Mouse (Mus musculus): ENCODE data around the gene Nckap5.

Gene Nckap5

DNA sequence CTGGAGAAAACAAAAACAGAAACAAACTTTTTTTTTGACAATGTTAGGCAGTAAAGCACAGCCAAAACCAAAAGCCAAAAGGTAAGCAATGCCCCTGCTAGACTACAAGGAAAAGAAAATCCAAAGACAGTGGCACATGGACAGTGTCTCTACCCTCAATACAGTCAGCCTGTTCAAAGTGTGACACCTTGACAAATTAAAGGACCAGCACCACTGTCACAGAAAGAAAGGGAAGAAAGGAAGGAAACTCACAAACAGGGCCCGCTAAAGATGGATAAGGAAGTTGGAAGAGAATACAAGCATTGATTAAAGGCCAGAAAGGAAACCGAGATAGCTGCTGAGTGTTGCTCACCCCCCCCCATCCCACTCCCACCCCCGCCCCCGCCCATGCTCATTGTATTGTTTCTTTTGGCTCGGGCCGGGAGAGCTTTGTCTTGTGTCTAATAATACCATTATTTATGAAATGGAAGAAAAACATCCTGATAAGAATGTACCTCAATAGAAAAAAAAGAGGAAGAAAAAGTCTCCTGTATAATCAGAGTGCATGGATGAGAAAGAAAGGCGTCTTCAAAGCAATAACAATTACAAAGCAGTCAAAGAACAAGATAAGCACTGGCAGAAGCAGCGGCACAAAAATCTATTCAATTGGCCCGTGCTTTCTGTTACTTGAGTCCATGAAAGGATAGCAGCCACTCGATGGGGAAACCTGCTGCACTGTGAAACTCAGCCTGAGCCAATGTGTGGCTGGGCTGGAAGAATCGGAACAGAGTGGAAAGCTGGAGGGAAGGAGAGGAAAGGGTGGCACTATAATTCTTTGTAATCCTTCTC is 368.9 kb downstream of the Nckap5 start:
- no peak for TF ChIP-seq GATA4 (IDR thresholded peaks at IDR 0.05; ENCODE audit: insufficient replicate concordance, low read length)

DNA sequence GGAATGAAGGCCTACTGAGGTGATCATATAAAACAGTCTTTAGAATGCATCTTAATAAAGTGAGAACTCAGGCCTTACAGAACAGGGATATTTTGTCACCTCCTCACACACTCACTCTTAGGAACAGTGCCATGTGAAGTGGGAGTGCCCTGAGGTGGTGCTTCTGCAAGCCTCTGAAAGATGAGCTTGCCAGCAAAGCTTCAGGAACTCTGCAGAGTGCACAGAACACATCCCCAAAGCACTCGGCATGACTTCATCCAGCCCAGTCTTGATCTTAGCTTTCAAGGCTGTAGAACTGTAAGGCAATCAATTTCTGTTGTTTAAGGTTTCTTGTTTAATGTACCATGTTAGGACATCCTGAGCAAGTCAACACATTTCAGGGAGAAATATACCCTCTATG is 372.9 kb downstream of the Nckap5 start:
- no peak for TF ChIP-seq GATA4 (IDR thresholded peaks at IDR 0.05; ENCODE audit: insufficient replicate concordance, low read length)

DNA sequence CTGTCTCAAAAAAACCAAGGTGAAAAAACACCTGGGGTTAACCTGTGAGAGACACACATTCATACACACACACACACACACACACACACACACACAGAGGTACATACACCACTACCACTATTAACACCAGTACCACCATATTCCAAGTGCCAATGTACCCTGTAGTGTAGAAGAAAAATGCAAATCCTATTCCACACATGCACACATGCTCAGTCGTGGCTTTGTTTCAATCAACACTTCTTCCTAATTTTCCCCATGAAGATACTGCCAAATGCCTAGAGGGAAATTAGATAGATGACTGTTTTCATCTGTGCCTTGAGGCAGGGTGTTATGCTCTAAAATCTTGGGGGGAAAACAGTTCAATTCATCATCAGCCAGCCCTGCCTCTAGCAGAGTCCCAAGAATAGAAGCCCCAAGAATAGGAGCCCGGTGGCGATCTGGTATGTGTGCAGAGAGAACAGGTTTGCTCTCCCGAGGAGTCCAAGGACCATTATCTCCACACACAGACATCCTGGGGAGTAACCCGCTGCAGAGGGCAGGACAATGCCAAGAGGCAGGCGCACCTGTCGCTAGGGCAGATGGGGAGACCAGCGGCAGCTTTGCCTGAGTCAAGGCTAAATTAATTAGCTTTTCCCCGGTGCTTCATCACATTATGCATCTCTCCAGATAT is 376.0 kb downstream of the Nckap5 start:
- no peak for TF ChIP-seq GATA4 (IDR thresholded peaks at IDR 0.05; ENCODE audit: insufficient replicate concordance, low read length)

DNA sequence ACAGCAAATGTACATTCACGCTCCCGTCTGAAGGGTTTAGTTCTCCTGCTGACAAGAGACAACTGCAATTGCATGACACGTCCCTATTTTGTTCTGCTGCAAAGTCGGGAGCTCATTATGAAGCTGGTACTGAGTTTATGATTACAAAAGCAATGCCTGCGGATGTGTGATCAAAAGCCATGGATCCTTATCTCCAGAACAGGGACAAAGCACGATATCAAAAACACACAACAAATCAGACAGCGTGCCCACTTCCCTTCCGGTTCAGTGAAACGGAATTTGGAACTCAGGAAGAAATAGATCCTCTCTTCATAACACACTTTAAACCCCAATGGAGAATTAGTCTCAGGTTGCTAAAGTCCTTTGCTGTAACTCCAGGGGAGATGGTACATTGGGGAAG is 379.1 kb downstream of the Nckap5 start:
- no peak for TF ChIP-seq GATA4 (IDR thresholded peaks at IDR 0.05; ENCODE audit: insufficient replicate concordance, low read length)

DNA sequence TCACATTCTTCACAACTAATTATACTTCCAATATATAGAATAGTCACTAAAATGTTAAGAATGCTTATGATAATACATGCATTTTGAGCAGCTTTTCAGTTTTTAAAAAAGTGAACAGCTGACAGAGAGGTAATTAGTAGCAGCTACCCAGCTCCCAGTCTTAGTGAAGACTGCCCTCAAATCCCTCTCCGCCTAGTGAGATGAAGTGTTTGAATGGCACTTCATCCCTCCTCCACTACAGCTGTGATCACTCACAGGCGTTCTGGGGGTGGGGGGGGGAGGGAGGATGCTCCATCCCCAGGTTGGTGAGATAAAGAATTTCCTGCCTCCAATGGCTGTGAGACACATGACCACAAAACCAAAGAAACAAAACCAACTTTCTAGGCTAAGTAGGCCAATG is 381.2 kb downstream of the Nckap5 start:
- TF ChIP-seq GATA4 (IDR thresholded peaks at IDR 0.05; ENCODE audit: insufficient replicate concordance, low read length) = no peak

DNA sequence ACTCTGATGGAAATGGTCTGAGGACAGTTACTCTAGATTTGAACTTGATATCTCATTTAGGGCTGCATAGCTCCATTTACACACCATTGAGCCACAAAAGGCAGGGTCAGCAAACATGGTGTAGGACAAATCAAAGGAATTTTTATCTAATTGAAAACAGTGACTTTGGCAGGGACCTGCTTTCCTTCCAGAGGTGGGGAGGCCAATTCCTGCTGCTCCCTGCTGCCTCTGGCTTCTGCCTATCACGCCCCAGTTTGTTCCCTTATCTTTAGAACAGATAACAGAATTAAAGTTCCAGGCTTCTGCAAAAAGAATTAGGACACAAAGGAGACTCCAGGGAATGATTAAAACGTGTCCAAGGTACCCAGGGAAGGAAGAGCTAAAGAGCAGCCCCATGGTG is 386.7 kb downstream of the Nckap5 start:
- TF ChIP-seq GATA4 (IDR thresholded peaks at IDR 0.05; ENCODE audit: insufficient replicate concordance, low read length) = no peak

DNA sequence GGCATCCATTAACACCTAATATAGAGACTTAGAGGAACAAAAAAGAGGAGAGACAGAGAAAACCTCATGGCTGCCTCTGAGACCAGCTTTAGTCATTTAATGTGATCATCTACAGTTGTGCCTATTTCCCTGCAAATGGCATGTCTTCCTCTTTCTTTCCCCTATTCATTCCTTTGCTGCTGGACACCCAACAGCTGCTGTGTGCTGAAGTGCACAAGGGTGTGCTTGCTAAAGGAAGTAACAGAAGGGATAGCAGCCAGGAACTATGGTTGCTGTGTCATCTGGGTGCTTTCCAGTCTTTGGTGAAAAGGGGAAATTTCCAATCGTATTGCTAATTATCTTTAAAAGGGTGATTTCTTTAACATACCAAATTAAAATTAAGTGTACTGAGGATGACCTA is 387.9 kb downstream of the Nckap5 start:
- TF ChIP-seq GATA4 (IDR thresholded peaks at IDR 0.05; ENCODE audit: insufficient replicate concordance, low read length) = no peak

DNA sequence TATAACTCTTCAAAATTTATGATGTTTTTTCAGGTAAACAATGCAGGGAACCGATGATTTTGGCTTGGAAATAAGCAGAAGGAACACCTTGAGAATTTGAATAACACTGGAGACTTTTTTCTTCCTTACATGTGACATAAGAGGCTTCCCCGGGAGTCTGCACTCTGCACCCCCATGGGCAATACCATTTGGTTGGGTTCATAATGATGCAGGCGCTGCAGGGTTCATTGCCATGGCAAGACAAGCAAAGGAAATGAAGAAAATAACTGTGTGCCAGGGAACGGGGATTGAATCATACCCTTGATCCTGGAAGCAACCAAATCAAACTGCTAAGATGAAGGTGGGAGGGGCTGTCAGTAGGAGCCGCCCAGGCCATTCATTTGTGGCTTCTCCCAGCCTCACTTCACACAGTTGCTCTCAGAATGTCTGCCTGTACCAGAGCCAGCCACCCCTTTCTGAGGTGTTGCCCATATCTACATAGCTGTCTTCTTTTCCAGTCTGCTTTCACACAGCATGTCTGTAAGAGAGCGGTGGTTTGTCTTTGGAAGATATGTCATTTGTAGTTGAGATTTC is 392.5 kb downstream of the Nckap5 start:
- no peak for TF ChIP-seq GATA4 (IDR thresholded peaks at IDR 0.05; ENCODE audit: insufficient replicate concordance, low read length)

DNA sequence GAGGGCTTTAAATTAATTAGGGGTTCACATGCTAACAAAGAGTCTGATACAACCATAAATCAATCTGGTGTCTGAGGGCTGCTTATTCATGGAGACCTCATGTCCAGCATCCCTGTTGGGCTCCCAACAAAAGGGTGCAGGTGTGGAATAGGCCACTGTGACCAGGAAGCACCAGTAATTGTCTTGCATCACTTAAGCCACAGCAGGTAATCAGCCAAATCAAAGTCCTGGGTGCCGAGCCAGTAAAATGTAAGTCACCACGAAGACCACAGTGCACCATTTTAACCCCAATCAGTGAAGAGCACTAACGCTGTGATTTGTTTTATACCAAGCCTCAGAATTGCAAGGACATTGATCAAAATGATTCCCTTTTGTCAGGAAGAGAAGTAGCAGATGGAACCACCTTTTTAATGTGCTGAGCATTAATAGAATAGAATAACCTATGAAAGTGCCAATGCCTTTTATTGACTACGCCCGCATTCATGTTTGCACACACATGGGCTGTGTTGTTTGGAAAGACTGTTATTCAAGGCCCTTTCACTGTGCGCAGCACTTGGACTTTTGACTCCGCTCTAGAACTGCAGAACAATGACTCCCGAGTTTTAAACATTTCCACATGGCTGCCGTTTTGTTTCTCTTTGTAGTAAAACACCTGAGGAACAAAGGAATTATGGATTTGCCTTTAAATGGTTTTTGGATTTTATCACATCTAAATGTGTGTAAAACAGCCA is 393.5 kb downstream of the Nckap5 start:
- TF ChIP-seq GATA4 (IDR thresholded peaks at IDR 0.05; ENCODE audit: insufficient replicate concordance, low read length) = no peak

DNA sequence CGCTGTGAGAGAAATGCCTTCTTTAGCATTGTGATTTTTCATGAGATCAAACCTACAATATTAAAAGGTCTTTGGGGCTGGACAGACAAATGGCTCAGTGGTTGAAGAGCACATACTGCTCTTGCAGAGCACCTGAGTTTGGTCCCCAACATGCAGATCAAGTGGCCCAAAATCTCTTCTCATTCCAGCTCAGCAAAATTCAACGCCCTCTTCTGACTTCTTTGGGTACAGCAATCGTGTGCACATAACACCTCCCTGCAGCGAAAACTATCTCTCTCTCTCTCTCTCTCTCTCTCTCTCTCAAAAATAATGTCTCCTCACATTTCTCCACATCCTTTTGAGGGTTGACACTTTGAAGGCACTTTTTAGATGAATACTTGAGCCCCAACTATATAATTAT is 398.3 kb downstream of the Nckap5 start:
- no peak for TF ChIP-seq GATA4 (IDR thresholded peaks at IDR 0.05; ENCODE audit: insufficient replicate concordance, low read length)

DNA sequence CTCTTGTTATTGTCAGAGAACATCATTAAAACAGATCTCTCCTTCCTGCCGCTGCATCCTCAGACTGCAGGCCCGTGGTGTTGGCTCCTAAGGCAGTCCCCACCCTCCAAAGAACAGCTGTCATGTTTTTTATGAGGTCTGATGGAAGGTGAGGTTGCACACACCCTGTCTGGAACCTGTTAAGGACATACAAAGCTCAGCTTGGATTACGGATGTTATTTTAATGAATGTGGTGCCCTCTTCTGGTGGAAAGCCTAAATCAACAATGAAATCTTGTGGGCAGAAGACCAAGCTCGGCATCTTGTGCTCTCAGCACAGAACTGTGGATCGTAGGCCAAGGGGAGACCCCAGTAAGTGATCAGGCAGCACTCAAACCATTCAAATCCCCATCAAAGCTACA is 399.0 kb downstream of the Nckap5 start:
- no peak for TF ChIP-seq GATA4 (IDR thresholded peaks at IDR 0.05; ENCODE audit: insufficient replicate concordance, low read length)

DNA sequence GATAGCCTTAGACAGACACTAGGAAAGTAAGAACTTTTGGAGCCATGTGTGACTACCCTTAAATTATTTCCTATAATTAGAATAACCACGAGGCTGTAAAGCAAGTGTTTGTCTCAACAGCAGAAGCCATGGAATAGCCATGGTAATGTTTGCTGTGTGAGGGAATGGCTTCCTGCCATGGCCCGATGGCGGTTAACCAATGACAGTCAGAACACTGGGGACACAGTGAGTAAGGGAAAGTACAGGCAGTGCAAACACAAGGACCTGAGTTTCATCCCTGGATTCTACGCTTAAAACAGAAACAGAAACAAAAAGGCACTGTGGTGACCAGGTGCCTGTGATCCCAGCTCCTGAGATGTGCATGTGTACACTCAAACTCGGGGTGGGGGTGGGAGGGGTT is 419.2 kb downstream of the Nckap5 start:
- no peak for TF ChIP-seq GATA4 (IDR thresholded peaks at IDR 0.05; ENCODE audit: insufficient replicate concordance, low read length)

DNA sequence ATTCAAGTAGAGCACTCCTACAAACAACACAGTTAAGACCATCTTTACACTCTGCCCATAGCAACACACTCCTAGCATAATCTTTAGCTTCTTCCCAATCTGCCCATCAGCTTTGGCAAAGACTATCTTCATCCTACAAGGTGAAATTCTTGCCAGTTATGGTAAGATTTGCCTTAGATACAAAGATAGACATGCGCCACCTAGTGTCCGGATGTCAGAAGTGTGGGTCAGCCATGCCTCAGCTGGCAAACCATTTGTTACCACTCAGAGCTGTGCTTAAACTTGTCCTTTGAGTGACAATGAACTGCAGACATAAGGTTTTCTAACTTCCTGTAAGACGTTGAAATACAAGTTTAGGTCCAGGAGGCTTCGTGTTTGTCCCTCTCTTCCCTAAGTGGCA is 422.7 kb downstream of the Nckap5 start:
- TF ChIP-seq GATA4 (IDR thresholded peaks at IDR 0.05; ENCODE audit: insufficient replicate concordance, low read length) = no peak

DNA sequence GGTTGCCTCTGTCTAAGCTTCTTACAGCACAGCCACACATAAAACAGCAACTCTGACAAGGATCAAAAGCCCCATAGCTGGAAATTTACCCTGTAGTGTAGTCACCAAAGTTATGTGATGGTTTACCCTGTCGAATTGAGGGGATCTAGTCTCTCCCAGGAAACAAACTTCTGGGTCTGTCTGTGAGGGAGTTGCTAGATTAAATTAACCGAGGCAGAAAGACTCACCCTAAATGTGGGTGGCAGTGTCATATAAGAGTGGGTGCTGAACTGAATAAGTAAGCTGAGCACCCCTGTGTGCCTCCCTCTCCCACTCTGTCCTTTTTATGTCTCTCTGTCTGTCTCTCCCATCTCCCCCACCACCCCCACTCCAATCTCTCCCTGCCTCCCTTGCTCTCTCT is 425.1 kb downstream of the Nckap5 start:
- no peak for TF ChIP-seq GATA4 (IDR thresholded peaks at IDR 0.05; ENCODE audit: insufficient replicate concordance, low read length)

DNA sequence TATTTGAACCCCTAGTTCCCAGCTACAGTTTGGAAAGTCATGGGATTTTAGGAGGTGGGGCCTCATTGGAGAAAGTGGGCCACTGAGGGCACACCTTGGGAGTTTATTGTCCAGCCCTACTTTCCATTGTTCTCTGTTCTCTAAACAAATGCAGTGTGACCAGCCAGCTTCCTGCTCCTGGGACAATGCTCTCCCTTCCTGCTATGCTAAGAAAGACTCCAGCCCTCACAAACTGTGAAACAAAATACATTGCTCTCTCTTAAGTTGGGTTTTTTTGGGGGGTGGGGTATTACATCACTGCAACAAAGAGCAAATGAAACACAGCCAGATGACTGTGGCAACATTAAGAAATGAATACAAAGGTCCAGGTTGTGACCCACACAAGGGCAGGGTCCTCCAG is 426.6 kb downstream of the Nckap5 start:
- TF ChIP-seq GATA4 (IDR thresholded peaks at IDR 0.05; ENCODE audit: insufficient replicate concordance, low read length) = no peak

DNA sequence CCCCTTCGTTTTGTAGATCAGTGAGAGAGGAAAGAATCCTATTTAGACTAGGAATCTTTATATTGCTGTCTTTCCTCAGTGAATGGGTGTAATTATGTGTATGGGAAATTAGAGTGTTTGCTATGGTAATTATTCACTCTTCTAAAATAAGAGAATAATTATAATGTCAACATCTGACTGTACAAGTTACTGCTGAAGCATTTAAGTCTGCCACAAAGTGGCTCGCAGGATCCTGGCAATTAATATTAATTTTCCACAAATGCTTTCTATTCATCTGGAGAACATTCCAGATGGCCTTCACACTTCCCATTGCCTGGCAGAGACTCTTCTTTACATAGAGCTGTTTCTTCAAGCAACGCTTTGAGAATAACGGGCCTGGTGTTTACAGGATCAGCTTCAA is 439.4 kb downstream of the Nckap5 start:
- no peak for TF ChIP-seq GATA4 (IDR thresholded peaks at IDR 0.05; ENCODE audit: insufficient replicate concordance, low read length)
